Mouse (Mus musculus): Measurements from ENCODE around the gene Gm4922. TPM values are rescaled to one million over a fixed set of nuclear protein-coding genes. Genes with fewer than 3 reads are reported as not detected.
A peak's percentile ranks its signal among the peaks of the same experiment; 100 is the strongest.

Gene Gm4922
- polyA plus RNA-seq, 1 experiment = not detected

DNA sequence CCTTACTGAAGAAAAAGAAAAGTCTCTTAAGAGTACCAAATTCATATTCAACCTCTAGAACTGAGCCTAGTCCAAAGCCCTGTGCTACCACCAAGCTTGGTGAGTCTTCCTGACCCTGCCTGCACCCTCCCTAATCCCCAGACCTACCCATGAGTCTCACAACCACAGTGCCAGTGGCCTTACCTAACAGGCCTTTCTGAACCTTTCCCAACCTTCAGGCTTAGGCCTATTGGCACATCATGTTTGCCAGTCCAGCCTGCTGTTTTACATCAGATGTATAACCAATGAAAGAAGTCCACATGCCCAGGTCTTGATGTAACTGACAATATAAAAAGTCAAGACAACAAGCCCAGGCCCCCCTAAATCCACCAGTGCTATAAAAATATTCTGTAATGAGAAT is 38.5 kb upstream of the Gm4922 start:
- H3K4me1 ChIP-seq (ENCODE audit: control insufficient read depth, insufficient read depth, low read length) = no peaks in the 10 kb centered on the region
- no peak overlapping the region for H3K4me3 ChIP-seq (ENCODE audit: insufficient read depth, low read depth, low read length)
- no peak for TF ChIP-seq POLR2A (IDR thresholded peaks at IDR 0.05; ENCODE audit: low read depth, low read length)
- no peak for TF ChIP-seq CTCF (conservative IDR thresholded peaks at IDR 0.05; ENCODE audit: insufficient read depth, insufficient read length, low read depth, low read length)
- no peak for DNase-seq
- H3K27me3 ChIP-seq (replicated peaks; ENCODE audit: control insufficient read depth, insufficient read depth, low read length) = no peaks in the 10 kb centered on the region; the same call in 1 of the 2 replicates
- no peak overlapping the region for H3K27ac ChIP-seq (ENCODE audit: insufficient read depth, low read depth, low read length)
- H3K36me3 ChIP-seq (ENCODE audit: control insufficient read depth, insufficient read depth, low read length) = no peaks in the 10 kb centered on the region

DNA sequence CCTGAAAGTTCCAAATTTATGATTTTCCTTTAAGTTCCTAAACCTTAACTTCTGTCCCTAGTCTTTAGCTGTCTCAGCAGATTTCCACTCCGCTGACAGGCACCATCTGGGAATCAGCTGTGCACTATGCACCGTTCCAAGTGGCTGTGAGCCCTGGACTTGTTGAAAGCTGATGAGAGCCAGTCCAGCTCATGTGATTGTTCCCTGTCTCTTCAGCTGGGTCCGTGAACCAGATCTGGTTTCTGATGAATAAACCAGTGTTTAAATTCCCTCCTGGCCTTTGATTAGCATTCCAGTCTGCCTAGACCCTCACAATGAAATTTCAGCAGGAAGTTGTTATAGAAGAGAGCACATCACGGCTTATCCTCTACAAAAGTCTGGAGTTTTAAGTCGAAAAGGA is 30.0 kb upstream of the Gm4922 start:
- Histone ChIP-seq H3K4me1 (ENCODE audit: control insufficient read depth, insufficient read depth, low read length) (no peaks in the 10 kb centered on the region; the same call in 1 of the 2 replicates), H3K27ac (ENCODE audit: insufficient read depth, low read depth, low read length) (no peak overlapping the region), H3K4me3 (ENCODE audit: insufficient read depth, low read depth, low read length) (no peak overlapping the region), H3K36me3 (ENCODE audit: control insufficient read depth, insufficient read depth, low read length) (no peaks in the 10 kb centered on the region), H3K27me3 (replicated peaks; ENCODE audit: control insufficient read depth, insufficient read depth, low read length) (no peaks in the 10 kb centered on the region)
- WGBS = 47% methylated on average over 5 of the region's 5 CpGs
- peak; percentile 37 for DNase-seq
- TF ChIP-seq CTCF (conservative IDR thresholded peaks at IDR 0.05; ENCODE audit: insufficient read depth, insufficient read length, low read depth, low read length) (no peak), POLR2A (IDR thresholded peaks at IDR 0.05; ENCODE audit: low read depth, low read length) (no peak)

DNA sequence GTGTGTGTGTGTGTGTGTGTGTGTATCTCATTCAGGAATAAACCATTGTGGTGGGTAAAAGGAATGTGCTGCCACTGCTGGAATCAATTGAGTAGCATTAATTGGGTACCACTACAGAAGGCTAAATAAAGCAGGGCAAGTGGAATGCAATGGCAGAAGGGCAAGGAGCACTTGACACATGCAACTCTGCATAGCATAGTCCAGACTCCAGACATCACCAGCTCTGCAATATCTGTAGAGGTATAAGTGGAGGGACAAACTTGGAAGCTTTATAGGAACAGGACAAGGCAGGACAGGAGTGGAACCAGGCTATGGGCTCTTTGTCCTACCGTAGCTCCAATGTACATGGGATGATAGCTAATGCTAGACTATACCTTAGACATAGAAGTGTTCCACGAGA is 25.2 kb upstream of the Gm4922 start:
- WGBS = 86% methylated on average over 2 of the region's 2 CpGs
- DNase-seq = no peak

DNA sequence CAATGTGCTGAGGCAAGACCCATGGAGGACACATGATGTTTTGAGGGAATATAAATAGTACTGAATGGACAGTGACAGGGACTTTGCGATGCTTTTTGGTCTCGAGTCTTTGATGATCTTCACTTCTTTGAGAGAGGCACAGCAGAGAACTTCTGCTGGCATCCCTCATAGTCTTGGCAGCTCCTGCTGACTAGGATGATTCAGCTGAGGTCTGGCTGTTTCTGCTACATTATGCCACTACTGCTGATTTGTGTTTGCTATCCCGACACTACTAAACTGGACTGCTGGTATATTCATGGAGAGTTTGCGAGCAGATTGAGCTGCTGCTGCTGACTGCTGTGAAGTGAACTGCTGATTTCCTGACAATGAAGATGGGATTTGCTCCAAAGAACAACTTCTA is 3.5 kb upstream of the Gm4922 start:
- 92% methylated on average over 4 of the region's 4 CpGs for WGBS
- no peaks in the 10 kb centered on the region for H3K36me3 ChIP-seq (ENCODE audit: control insufficient read depth, insufficient read depth, low read length)
- H3K27me3 ChIP-seq (replicated peaks; ENCODE audit: control insufficient read depth, insufficient read depth, low read length) = no peaks in the 10 kb centered on the region
- H3K27ac ChIP-seq (ENCODE audit: insufficient read depth, low read depth, low read length) = no peak overlapping the region
- H3K4me1 ChIP-seq (ENCODE audit: control insufficient read depth, insufficient read depth, low read length) = no peaks in the 10 kb centered on the region
- no peak for TF ChIP-seq POLR2A (IDR thresholded peaks at IDR 0.05; ENCODE audit: low read depth, low read length)
- TF ChIP-seq CTCF (conservative IDR thresholded peaks at IDR 0.05; ENCODE audit: insufficient read depth, insufficient read length, low read depth, low read length) = no peak
- no peak overlapping the region for H3K4me3 ChIP-seq (ENCODE audit: insufficient read depth, low read depth, low read length)
- no peak for DNase-seq

More for the DNA sequence above, 25.2 kb upstream of the Gm4922 start:
- no peak overlapping the region for H3K27ac ChIP-seq (ENCODE audit: insufficient read depth, low read depth, low read length)
- H3K4me3 ChIP-seq (ENCODE audit: insufficient read depth, low read depth, low read length) = no peak overlapping the region
- TF ChIP-seq POLR2A (IDR thresholded peaks at IDR 0.05; ENCODE audit: low read depth, low read length) (no peak), CTCF (conservative IDR thresholded peaks at IDR 0.05; ENCODE audit: insufficient read depth, insufficient read length, low read depth, low read length) (no peak)
- no peaks in the 10 kb centered on the region; the same call in 1 of the 2 replicates for H3K4me1 ChIP-seq (ENCODE audit: control insufficient read depth, insufficient read depth, low read length)
- H3K27me3 ChIP-seq (replicated peaks; ENCODE audit: control insufficient read depth, insufficient read depth, low read length) = no peaks in the 10 kb centered on the region
- H3K36me3 ChIP-seq (ENCODE audit: control insufficient read depth, insufficient read depth, low read length) = no peaks in the 10 kb centered on the region

DNA sequence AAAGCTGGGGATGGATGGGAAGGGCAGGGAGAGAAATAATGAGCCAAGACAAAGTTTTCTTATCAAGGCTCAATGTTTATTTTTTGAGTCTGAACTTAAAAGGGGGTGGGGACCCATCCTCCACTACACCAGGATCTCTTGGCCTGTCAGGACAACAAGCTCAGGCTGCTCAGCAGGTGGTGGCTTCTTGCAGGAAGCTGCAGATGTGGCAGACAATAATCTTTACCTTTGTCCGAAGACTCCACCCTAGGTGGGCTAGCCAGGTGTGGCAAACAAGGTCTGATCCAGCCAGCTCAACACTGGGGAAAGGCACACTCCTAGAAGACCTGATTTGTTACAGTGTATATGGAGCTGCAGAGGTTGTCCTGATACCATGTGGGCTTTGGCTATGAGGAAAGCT is 2.0 kb upstream of the Gm4922 start:
- Histone ChIP-seq H3K36me3 (ENCODE audit: control insufficient read depth, insufficient read depth, low read length) (no peaks in the 10 kb centered on the region), H3K27ac (ENCODE audit: insufficient read depth, low read depth, low read length) (no peak overlapping the region), H3K4me1 (ENCODE audit: control insufficient read depth, insufficient read depth, low read length) (no peaks in the 10 kb centered on the region), H3K27me3 (replicated peaks; ENCODE audit: control insufficient read depth, insufficient read depth, low read length) (no peaks in the 10 kb centered on the region), H3K4me3 (ENCODE audit: insufficient read depth, low read depth, low read length) (no peak overlapping the region)
- WGBS = 78% methylated on average over 1 of the region's 1 CpGs
- TF ChIP-seq CTCF (conservative IDR thresholded peaks at IDR 0.05; ENCODE audit: insufficient read depth, insufficient read length, low read depth, low read length) = no peak
- TF ChIP-seq POLR2A (IDR thresholded peaks at IDR 0.05; ENCODE audit: low read depth, low read length) = no peak
- DNase-seq = no peak

DNA sequence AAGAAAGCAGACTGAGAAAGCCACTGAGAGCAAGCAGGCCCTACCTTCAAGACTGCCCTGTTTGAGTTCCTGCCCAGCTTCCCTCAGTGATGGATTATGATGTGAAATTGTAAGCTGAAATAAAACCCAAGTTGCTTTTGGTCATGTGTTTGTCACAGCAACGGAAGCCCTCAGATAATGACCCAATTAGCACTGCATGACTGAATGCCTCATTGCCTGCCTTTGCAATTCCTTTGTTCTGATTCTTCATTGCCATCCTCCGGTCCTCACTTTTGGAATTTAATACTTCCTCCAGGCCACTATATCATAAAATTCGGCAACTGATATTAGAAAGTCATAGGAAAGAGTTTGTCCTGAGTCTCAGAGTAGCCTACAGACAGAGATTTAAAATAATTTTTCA is 9.0 kb downstream of the Gm4922 start:
- no peaks in the 10 kb centered on the region for H3K4me1 ChIP-seq (ENCODE audit: control insufficient read depth, insufficient read depth, low read length)
- DNase-seq = no peak
- H3K27ac ChIP-seq (ENCODE audit: insufficient read depth, low read depth, low read length) = no peak overlapping the region
- H3K4me3 ChIP-seq (ENCODE audit: insufficient read depth, low read depth, low read length) = no peak overlapping the region
- no peaks in the 10 kb centered on the region for H3K36me3 ChIP-seq (ENCODE audit: control insufficient read depth, insufficient read depth, low read length)
- H3K27me3 ChIP-seq (replicated peaks; ENCODE audit: control insufficient read depth, insufficient read depth, low read length) = no peaks in the 10 kb centered on the region
- no peak for TF ChIP-seq POLR2A (IDR thresholded peaks at IDR 0.05; ENCODE audit: low read depth, low read length)
- TF ChIP-seq CTCF (conservative IDR thresholded peaks at IDR 0.05; ENCODE audit: insufficient read depth, insufficient read length, low read depth, low read length) = no peak
- WGBS = 53% methylated on average over 3 of the region's 3 CpGs

DNA sequence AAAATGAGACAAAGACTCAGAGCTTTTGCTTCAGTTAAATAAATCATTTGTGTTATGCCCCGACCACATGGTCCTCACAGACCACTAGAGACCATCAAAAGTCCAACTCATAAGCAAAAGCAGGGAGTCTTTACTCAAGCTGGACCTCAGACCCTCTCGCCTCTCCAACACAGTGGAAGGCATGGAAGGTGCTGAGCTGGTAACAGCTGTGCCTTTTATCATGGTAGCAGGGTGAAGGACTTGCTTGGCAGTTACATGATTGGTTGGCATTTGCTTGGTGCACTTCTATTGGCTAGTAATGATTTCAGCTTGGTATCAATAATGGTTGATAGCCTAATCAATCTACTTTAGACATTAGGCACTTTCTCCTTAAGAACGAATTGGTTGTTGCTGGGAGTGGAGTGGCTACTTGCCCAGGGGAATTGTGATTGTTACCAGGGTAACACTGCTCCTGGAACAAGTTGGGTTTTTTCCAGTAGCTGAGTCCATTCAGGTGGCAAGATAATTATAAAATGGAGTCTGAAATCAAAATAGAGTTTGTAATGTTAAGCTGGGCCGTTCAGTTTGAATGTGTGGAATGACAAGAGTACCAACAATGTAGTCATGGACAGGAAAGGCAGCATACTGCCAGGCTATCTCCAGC is 13.9 kb downstream of the Gm4922 start:
- H3K27me3 ChIP-seq (replicated peaks; ENCODE audit: control insufficient read depth, insufficient read depth, low read length) = no peaks in the 10 kb centered on the region
- 69% methylated on average over 4 of the region's 4 CpGs for WGBS
- no peaks in the 10 kb centered on the region for H3K4me1 ChIP-seq (ENCODE audit: control insufficient read depth, insufficient read depth, low read length)
- H3K4me3 ChIP-seq (ENCODE audit: insufficient read depth, low read depth, low read length) = no peak overlapping the region
- no peaks in the 10 kb centered on the region for H3K36me3 ChIP-seq (ENCODE audit: control insufficient read depth, insufficient read depth, low read length)
- H3K27ac ChIP-seq (ENCODE audit: insufficient read depth, low read depth, low read length) = no peak overlapping the region
- no peak for TF ChIP-seq CTCF (conservative IDR thresholded peaks at IDR 0.05; ENCODE audit: insufficient read depth, insufficient read length, low read depth, low read length)
- no peak for TF ChIP-seq POLR2A (IDR thresholded peaks at IDR 0.05; ENCODE audit: low read depth, low read length)
- no peak for DNase-seq

Data from kidney, adult 2 months (tissue).